Mouse (Mus musculus) embryonic fibroblast, embryonic 13.5 days (primary cell): ENCODE data around the gene Trim34b.
"Not testable (repeated sequence)": the region's sequence is repeated elsewhere in the genome, so short reads cannot be mapped to it uniquely, and the experiment has no call there.

Source experiments
- CTCF ChIP-seq: IDR thresholded peaks from 2 replicates; pipeline ENCODE4 v1.5.1; 2011; ENCODE audit warnings: mild to moderate bottlenecking, control low read depth, low read length, moderate library complexity, borderline replicate concordance; ENCODE audit not compliant: insufficient read depth
- POLR2A ChIP-seq: IDR thresholded peaks from 2 replicates; pipeline ENCODE4 v1.6.1; 2011; ENCODE audit warnings: low read depth, mild to moderate bottlenecking, control low read depth, low read length, moderate library complexity

DNA sequence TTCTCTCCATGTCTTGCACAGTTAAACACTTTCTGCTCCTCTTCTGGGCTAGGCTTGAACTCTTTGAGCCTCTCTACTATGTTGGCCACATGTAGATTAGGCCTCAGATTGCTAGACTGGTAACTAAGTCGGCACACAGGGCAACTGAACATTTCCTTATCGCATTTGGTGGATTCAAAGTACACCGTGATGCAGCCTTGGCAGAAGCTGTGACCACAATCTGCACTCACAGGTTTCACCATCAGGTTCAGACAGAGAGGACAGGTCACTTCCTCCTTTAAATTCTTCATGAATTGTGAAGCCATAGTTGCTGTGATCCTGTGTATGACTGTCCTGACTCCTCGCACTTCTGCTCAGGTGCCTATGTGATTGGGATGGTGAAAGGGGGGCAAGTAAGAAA is 18.8 kb downstream of the Trim34b start:
- not testable (repeated sequence) for TF ChIP-seq CTCF, POLR2A
